Mouse (Mus musculus): ENCODE measurements around the gene Phldb3. TPM values are rescaled to one million over a fixed set of nuclear protein-coding genes. Genes with fewer than 3 reads are reported as not detected.

The Phldb3 gene
- polyA plus RNA-seq, 1 experiment from 2014 or later = 0.20 TPM

GRCm38 (mm10) chr7:24577811-24578210 lies 32.8 kb upstream of the Phldb3 start:
- ATAC-seq (ENCODE audit: insufficient number of reproducible peaks, insufficient read depth, low FRiP score, low TSS enrichment) = no peak
- Histone ChIP-seq H3K36me3 (peaks cover 10% of the 10 kb centered on the region), H3K4me1 (no peaks in the 10 kb centered on the region), H3K27me3 (no peaks in the 10 kb centered on the region), H3K9me3 (no peaks in the 10 kb centered on the region), H3K4me3 (no peak overlapping the region), H3K4me2 (replicated peaks) (no peak overlapping the region), H3K27ac (no peak overlapping the region), H3K9ac (no peak overlapping the region)
- 90% methylated on average over 10 of the region's 10 CpGs for whole genome bisulfite sequencing

GRCm38 (mm10) chr7:24584876-24585275 lies 25.7 kb upstream of the Phldb3 start:
- no peak overlapping the region for H3K4me2 ChIP-seq (replicated peaks)
- H3K4me3 ChIP-seq = no peak overlapping the region
- H3K9me3 ChIP-seq = 0 out of 2 replicates have a peak, but pooled peaks cover 4% of the 10 kb centered on the region
- H3K27me3 ChIP-seq = peaks cover 29% of the 10 kb centered on the region
- no peak overlapping the region for H3K9ac ChIP-seq
- H3K4me1 ChIP-seq = no peaks in the 10 kb centered on the region
- WGBS = 87% methylated on average over 6 of the region's 6 CpGs
- H3K36me3 ChIP-seq = no peaks in the 10 kb centered on the region
- H3K27ac ChIP-seq = no peak overlapping the region
- ATAC-seq (ENCODE audit: insufficient number of reproducible peaks, insufficient read depth, low FRiP score, low TSS enrichment) = no peak

DNA sequence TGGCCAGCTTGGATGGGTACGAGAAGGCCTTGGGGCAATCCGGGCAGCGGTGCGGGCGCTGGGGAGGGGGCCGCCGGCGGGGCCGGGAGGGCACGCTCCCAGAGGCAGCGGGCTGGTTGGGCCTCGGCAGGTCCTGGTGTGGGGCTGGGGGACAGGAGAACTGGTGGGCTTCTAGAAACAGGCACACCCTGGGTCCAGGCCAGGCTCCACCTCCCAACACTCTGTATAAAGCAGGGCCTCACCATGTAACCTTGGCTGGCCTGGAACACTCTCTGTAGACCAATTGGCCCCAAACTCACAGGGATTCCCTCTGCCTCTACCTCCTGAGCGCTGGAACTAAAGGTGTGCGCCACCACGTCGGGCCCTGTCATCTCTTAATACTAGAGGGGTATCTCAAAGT lies 24.6 kb upstream of the Phldb3 start:
- 0 out of 2 replicates have a peak, but pooled peaks cover 4% of the 10 kb centered on the region for H3K9me3 ChIP-seq
- H3K9ac ChIP-seq = peak overlapping the region; percentile 24; the same call in 1 of the 2 replicates
- H3K27me3 ChIP-seq = peaks cover 29% of the 10 kb centered on the region
- 0 out of 2 replicates have a peak, but pooled peaks have one; percentile 23 for ATAC-seq (ENCODE audit: insufficient number of reproducible peaks, insufficient read depth, low FRiP score, low TSS enrichment)
- no peak overlapping the region for H3K27ac ChIP-seq
- no peaks in the 10 kb centered on the region for H3K4me1 ChIP-seq
- WGBS = 35% methylated on average over 16 of the region's 16 CpGs
- no peaks in the 10 kb centered on the region for H3K36me3 ChIP-seq
- H3K4me3 ChIP-seq = 0 out of 2 replicates have a peak overlapping the region, but pooled peaks have one; percentile 1
- no peak overlapping the region; the same call in 1 of the 2 replicates for H3K4me2 ChIP-seq (replicated peaks)

DNA sequence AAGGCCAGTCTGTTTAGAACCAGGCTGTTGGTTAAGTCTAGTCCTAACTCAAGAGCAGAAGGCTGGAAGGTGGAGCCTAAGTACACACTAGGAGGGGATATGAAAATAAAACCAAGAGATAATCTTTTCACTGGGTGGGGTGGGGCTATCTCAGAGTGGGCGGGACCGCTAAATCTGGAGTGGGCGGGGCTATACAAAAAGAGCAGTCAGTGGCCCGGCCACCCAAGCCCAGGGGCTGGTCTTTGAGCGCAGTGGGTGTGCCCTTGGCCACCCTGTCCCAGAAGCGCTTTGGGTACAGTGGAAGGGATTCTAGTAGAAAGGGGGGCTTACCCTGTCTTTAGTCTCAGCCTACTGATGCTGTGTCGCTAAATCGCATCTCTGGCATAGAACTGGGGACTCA lies 23.7 kb upstream of the Phldb3 start:
- H3K4me3 ChIP-seq = peak overlapping the region; percentile 52
- no peaks in the 10 kb centered on the region for H3K4me1 ChIP-seq
- H3K9me3 ChIP-seq = 0 out of 2 replicates have a peak, but pooled peaks cover 4% of the 10 kb centered on the region
- WGBS = 6% methylated on average over 8 of the region's 8 CpGs
- H3K36me3 ChIP-seq = no peaks in the 10 kb centered on the region
- peaks cover 29% of the 10 kb centered on the region for H3K27me3 ChIP-seq
- peak overlapping the region; percentile 70 for H3K4me2 ChIP-seq (replicated peaks)
- ATAC-seq (ENCODE audit: insufficient number of reproducible peaks, insufficient read depth, low FRiP score, low TSS enrichment) = peak; percentile 61
- H3K9ac ChIP-seq = peak overlapping the region; percentile 60; the same call in 1 of the 2 replicates
- H3K27ac ChIP-seq = no peak overlapping the region

DNA sequence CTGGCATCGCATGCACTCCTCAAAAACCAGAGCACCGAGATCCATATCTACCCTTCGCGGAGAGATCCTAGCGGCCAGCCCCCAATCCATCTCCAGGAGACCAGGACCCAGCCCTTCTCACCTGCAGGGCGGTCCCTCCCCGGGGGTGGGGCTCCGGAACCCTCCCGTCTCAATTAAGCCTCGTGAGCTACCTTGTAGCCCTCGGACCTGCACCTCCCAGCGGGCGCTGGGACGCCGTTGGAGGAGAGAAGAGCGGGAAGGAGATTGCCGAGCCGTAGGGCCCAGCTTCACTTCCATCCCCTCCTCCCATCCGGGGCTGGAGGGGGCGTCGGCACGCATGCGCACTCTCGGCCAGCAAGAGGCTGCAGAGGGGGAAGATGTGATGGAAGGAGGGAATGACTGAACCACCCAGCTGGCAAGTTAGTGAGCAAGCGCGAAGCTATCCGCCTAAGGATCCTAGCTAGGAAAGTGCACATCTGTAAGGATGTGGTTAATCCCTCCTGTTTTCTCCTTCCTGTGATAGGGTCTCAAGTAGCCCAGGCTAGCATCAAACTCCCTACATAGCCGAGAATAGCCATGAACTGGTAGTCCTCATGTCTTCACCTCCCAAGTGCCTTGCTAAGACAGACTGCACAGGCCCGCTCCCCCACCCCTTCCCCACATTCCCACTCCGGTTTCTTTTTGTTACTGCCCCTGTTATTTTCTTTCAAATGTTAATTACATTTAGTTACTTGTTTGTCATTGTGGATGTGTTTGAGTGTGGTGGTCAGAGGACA lies 23.0 kb upstream of the Phldb3 start, which contains the start of the genes Ethe1 and Zfp575:
Gene Ethe1 (plus strand): TSS at position 214 of the 776 bp plus-strand sequence.
Gene Zfp575 (minus strand): TSS at position 312 of the 776 bp plus-strand sequence.
- Histone ChIP-seq H3K9ac (peak within 1 kb of the TSS; percentile 60), H3K4me1 (no peaks in the 10 kb centered on the region), H3K4me2 (replicated peaks) (peak within 1 kb of the TSS; percentile 70), H3K9me3 (0 out of 2 replicates have a peak, but pooled peaks cover 4% of the 10 kb centered on the region), H3K27me3 (peaks cover 29% of the 10 kb centered on the region), H3K27ac (no peak within 1 kb of the TSS), H3K4me3 (peak within 1 kb of the TSS; percentile 52), H3K36me3 (no peaks in the 10 kb centered on the region)
- 8% methylated on average over 30 of the region's 30 CpGs for WGBS
- peak; percentile 38; the same call in 1 of the 2 replicates for ATAC-seq (ENCODE audit: insufficient number of reproducible peaks, insufficient read depth, low FRiP score, low TSS enrichment)

GRCm38 (mm10) chr7:24588336-24588735 lies 22.2 kb upstream of the Phldb3 start:
- WGBS = 85% methylated on average over 13 of the region's 13 CpGs

DNA sequence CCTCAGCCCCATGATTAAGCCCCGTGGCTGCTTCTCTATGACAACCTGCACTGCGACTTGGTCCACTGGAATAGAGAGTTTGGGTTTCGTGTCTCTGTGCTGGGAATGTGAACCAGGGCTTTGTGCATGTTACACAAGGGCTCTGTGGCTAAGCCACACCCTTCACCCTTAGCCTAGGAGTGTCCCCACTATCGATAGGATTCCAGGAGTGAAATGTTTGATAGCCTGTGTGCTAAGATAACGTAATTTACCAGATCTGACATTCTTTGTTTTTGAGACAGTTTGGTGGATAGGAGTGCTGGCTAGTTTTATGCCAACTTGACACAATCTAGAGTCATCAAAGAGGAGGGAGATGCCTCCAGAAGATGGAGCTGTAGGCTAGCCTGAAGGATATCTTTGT lies 18.8 kb upstream of the Phldb3 start:
- 0 out of 2 replicates have a peak, but pooled peaks cover 3% of the 10 kb centered on the region for H3K36me3 ChIP-seq
- WGBS = 75% methylated on average over 5 of the region's 5 CpGs
- ATAC-seq (ENCODE audit: insufficient number of reproducible peaks, insufficient read depth, low FRiP score, low TSS enrichment) = no peak
- H3K27ac ChIP-seq = no peak overlapping the region
- no peak overlapping the region for H3K4me2 ChIP-seq (replicated peaks)
- H3K27me3 ChIP-seq = peaks cover 14% of the 10 kb centered on the region
- H3K9ac ChIP-seq = no peak overlapping the region
- peaks cover 7% of the 10 kb centered on the region for H3K4me1 ChIP-seq
- no peaks in the 10 kb centered on the region for H3K9me3 ChIP-seq
- no peak overlapping the region for H3K4me3 ChIP-seq

More at GRCm38 (mm10) chr7:24588336-24588735, 22.2 kb upstream of the Phldb3 start:
- no peak overlapping the region for H3K27ac ChIP-seq
- H3K9ac ChIP-seq = no peak overlapping the region
- H3K27me3 ChIP-seq = peaks cover 29% of the 10 kb centered on the region
- no peak overlapping the region for H3K4me3 ChIP-seq
- no peaks in the 10 kb centered on the region for H3K36me3 ChIP-seq
- no peaks in the 10 kb centered on the region for H3K4me1 ChIP-seq
- no peak overlapping the region for H3K4me2 ChIP-seq (replicated peaks)
- 0 out of 2 replicates have a peak, but pooled peaks cover 4% of the 10 kb centered on the region for H3K9me3 ChIP-seq
- no peak for ATAC-seq (ENCODE audit: insufficient number of reproducible peaks, insufficient read depth, low FRiP score, low TSS enrichment)

DNA sequence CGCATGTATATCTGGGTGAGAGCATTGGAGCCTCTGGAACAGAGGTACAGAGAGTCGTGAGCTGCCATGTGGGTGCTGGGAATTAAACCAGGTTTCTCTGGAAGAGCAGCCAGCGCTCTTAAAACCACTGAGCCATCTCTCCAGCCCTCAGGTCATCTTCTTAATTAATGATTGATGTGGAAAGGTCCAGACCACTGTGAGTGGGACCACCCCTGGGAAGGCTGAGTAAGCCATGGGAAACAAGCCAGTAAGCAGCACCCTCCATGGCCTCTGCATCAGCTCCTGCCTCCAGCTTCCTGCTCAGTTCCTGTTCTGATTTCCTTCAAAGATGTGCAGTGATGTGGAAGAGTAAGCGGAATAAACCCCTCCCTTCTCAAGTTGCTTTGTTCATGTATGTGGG lies 18.4 kb upstream of the Phldb3 start:
- WGBS = 64% methylated on average over 4 of the region's 4 CpGs

DNA sequence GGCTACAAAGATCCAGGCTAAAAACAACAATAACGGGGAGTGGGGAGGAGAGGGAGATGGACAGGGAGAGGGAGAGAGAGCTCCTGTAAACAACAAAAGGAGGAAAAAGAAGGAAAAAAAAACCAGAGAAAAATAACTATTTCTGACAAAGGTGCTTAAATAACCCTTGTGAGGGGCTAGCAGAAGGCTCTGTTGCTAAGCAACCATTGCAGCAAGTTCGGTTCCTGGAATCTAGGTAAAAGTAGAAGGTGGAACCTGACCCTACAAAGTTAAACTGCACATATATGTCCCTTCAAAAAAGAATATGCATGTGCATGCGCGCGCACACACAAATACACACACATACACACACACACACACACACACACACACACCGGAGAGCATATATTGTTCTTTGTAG lies 17.8 kb upstream of the Phldb3 start:
- ATAC-seq (ENCODE audit: insufficient number of reproducible peaks, insufficient read depth, low FRiP score, low TSS enrichment) = no peak
- H3K27me3 ChIP-seq = peaks cover 10% of the 10 kb centered on the region
- H3K4me2 ChIP-seq (replicated peaks) = no peak overlapping the region
- no peak overlapping the region for H3K27ac ChIP-seq
- no peaks in the 10 kb centered on the region for H3K9me3 ChIP-seq
- no peak overlapping the region for H3K4me3 ChIP-seq
- peaks cover 7% of the 10 kb centered on the region for H3K4me1 ChIP-seq
- 0 out of 2 replicates have a peak, but pooled peaks cover 3% of the 10 kb centered on the region for H3K36me3 ChIP-seq
- no peak overlapping the region for H3K9ac ChIP-seq
- WGBS = 82% methylated on average over 6 of the region's 6 CpGs

More for the DNA sequence above, 18.4 kb upstream of the Phldb3 start:
- Histone ChIP-seq H3K4me2 (replicated peaks) (no peak overlapping the region), H3K9me3 (no peaks in the 10 kb centered on the region), H3K9ac (no peak overlapping the region), H3K4me3 (no peak overlapping the region), H3K36me3 (0 out of 2 replicates have a peak, but pooled peaks cover 3% of the 10 kb centered on the region), H3K4me1 (peaks cover 7% of the 10 kb centered on the region), H3K27ac (no peak overlapping the region), H3K27me3 (peaks cover 10% of the 10 kb centered on the region)
- no peak for ATAC-seq (ENCODE audit: insufficient number of reproducible peaks, insufficient read depth, low FRiP score, low TSS enrichment)

- Histone ChIP-seq H3K4me1 (peaks cover 7% of the 10 kb centered on the region), H3K4me3 (peak overlapping the region; percentile 63), H3K27ac (no peak overlapping the region), H3K27me3 (peaks cover 10% of the 10 kb centered on the region), H3K9ac (peak overlapping the region; percentile 78), H3K4me2 (replicated peaks) (peak overlapping the region; percentile 75), H3K36me3 (0 out of 2 replicates have a peak, but pooled peaks cover 3% of the 10 kb centered on the region), H3K9me3 (no peaks in the 10 kb centered on the region)
- WGBS = 2% methylated on average over 39 of the region's 39 CpGs
- peak; percentile 86 for ATAC-seq (ENCODE audit: insufficient number of reproducible peaks, insufficient read depth, low FRiP score, low TSS enrichment)
Measured at GRCm38 (mm10) chr7:24593621-24594308, 16.8 kb upstream of the Phldb3 start.

GRCm38 (mm10) chr7:24594309-24594803 lies 16.2 kb upstream of the Phldb3 start:
- Histone ChIP-seq H3K27me3 (peaks cover 10% of the 10 kb centered on the region), H3K4me1 (peaks cover 7% of the 10 kb centered on the region), H3K4me2 (replicated peaks) (peak overlapping the region; percentile 75), H3K27ac (no peak overlapping the region), H3K9me3 (no peaks in the 10 kb centered on the region), H3K9ac (peak overlapping the region; percentile 78), H3K4me3 (peak overlapping the region; percentile 63), H3K36me3 (0 out of 2 replicates have a peak, but pooled peaks cover 3% of the 10 kb centered on the region)
- 2% methylated on average over 13 of the region's 13 CpGs for WGBS
- ATAC-seq (ENCODE audit: insufficient number of reproducible peaks, insufficient read depth, low FRiP score, low TSS enrichment) = 0 out of 2 replicates have a peak, but pooled peaks have one; percentile 4

Data from embryonic facial prominence, embryonic 12.5 days (tissue).